Mouse (Mus musculus): ENCODE data around the gene Magi3.

- no peak for TF ChIP-seq POLR2A (IDR thresholded peaks at IDR 0.05; ENCODE audit: low read depth, low read length)
- no peak for TF ChIP-seq CTCF (IDR thresholded peaks at IDR 0.05; ENCODE audit: extremely low read depth, insufficient read length, insufficient replicate concordance, low read depth, low read length)
Measured at GRCm38 (mm10) chr3:104095936-104096335, 124.2 kb downstream of the Magi3 start.

All from small intestine, adult 2 months (tissue).